Mouse (Mus musculus) bone marrow, adult 2 months (tissue): Measurements from ENCODE around the gene Slc8b1.

ENCODE experiments used
- CTCF ChIP-seq: fragments of 200-500 bp; IDR thresholded peaks from 2 replicates; pipeline ENCODE4 v1.5.1; 2011; ENCODE audit warnings: low read length, control low read depth; ENCODE audit not compliant: control insufficient read depth, insufficient read depth
- POLR2A ChIP-seq: fragments of 200-500 bp; IDR thresholded peaks from 2 replicates; pipeline ENCODE4 v1.6.1; 2011; ENCODE audit warnings: low read depth, mild to moderate bottlenecking, control low read depth, low read length, borderline replicate concordance; ENCODE audit not compliant: control insufficient read depth

DNA sequence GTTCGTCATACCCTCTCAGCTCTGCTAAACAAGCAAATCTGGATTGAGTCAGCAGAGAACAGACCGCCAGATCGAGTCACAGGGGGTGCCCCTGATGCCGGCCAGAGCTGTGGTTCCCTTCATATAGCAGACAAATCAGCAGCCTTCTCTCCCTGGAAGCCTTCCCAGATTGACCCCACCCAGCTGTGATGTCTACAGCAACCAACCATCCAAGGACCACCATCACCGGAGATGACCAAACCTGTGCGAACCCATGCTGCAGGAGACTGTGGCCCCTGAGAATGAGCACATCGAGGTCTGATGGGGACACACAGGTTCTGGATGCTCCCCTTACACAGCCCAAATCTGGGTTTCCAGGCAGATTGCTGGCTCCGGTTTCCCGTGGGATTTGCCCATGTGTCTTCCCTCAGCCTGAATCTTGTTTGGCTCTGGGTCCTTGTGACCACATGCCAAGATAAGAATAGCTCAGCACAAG lies 8.8 kb upstream of the Slc8b1 start:
- no peak for TF ChIP-seq CTCF
- TF ChIP-seq POLR2A = no peak
